Mouse (Mus musculus): Measurements from ENCODE around the gene Urb1. TPM values are rescaled to one million over a fixed set of nuclear protein-coding genes. Genes with fewer than 3 reads are reported as not detected.

The Urb1 gene
- 10.0 and 11.8 TPM in 2 replicates for polyA plus RNA-seq (2015; fragmentation: Nextera tagmentation; extraction: Ambion mirVana)

DNA sequence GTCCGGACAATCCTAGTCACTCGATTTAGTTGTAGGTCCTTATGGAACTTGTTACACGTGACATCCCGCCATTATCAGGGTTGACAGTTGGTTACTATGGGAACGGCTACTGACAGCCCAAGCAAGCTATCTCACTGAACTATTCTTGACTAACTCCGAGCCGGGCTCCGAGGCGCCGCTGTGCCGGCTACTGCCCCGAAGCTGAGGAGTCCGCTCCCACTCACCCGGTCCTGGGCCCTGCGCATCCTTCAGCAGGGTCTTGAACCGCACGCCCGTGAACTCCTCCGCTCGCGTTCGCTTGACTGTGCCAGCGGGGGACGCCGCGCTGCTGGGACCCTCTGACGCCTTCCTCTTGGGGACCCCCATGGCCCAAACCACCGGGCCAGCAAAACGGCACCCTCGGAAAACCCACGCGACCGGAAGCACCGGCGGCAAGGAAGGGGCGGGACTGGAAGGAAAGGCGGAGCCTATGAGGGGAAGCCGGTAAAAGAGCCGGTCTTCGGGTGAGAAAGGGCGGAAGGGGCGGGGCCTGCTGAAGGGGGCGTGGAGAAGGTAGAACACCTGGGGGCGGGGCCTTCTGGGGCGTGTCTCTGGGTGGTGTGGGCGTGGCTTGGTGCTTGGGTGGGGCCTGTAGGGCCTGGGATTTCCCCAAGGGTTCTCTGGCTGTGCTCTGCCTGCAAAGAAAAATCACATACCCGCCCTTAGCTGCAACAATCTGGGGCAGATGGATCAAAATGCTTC lies at the start of gene Urb1:
Gene Urb1, minus strand, starts transcription at position 439 of the 741 bp plus-strand sequence.
- H3K36me3 ChIP-seq = no peaks in the 10 kb centered on the region; the same call in 1 of the 2 replicates
- peak within 1 kb of the TSS; percentile 71 for H3K4me3 ChIP-seq
- H3K9me3 ChIP-seq = no peaks in the 10 kb centered on the region
- peak within 1 kb of the TSS; percentile 54 for H3K9ac ChIP-seq (replicated peaks)
- ATAC-seq (replicated peaks) = peak; percentile 94
- under 1% methylated on average over 47 of the region's 47 CpGs for WGBS
- H3K27ac ChIP-seq (replicated peaks) = peak within 1 kb of the TSS; percentile 79
- H3K27me3 ChIP-seq = no peaks in the 10 kb centered on the region
- peaks cover 17% of the 10 kb centered on the region for H3K4me1 ChIP-seq
- H3K4me2 ChIP-seq (replicated peaks) = peak within 1 kb of the TSS; percentile 66

DNA sequence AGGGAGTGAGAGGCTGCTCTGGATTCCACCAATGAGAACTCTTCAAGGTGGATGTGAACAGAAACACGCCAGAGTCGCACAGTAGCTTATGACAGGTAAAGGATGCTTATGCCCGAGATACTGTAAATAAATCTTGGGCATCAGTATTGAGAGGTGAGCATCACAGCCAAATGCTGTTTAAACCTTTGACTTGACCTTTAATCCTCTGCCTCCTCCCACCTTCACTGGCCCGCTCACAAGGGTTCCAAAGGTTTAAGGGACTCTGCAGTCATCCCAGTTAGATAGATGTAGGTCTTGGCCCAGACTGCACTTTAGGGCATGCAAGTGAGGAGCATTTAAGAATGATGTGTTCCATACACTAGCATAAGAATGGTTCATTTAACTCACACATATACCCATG lies 48.0 kb upstream of the Urb1 start:
- no peak overlapping the region for H3K4me2 ChIP-seq (replicated peaks)
- WGBS = 92% methylated on average over 4 of the region's 4 CpGs
- H3K4me3 ChIP-seq = no peak overlapping the region
- no peaks in the 10 kb centered on the region for H3K36me3 ChIP-seq
- no peak for ATAC-seq (replicated peaks)
- no peak overlapping the region for H3K9ac ChIP-seq (replicated peaks)
- H3K27ac ChIP-seq (replicated peaks) = no peak overlapping the region
- no peaks in the 10 kb centered on the region for H3K9me3 ChIP-seq
- H3K27me3 ChIP-seq = no peaks in the 10 kb centered on the region
- no peaks in the 10 kb centered on the region for H3K4me1 ChIP-seq

DNA sequence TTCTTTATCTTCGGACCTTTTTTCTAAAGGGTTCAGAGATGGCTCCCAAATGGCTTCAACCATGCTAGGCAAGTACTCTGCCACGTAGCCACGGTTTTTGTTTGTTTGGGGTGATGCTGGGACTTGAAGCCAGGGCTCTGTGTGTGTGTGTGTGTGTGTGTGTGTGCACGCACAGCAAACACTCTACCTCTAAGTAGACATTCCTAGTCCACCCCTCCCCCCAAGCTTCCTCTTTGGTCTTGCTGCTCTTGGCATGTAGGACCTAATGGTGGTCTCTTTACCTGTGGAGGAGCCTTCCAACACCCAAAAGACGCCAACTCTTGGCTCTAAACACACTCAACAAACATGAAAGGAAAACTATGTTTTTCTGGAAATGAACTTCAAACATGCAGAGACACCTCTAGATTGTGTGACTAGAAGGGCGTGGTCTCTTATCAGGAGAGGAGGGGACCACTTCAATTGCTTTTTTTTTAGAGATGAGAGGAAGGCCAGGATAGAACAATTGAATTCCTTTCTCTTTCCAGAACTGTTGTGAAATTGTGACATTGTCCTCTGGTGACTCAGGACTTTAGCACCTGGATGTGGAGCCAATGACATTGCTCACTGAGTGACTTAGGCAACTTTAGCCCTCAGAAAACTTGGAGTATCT lies 46.5 kb upstream of the Urb1 start:
- no peaks in the 10 kb centered on the region for H3K27me3 ChIP-seq
- 92% methylated on average over 6 of the region's 6 CpGs for WGBS
- H3K9ac ChIP-seq (replicated peaks) = no peak overlapping the region
- no peaks in the 10 kb centered on the region for H3K9me3 ChIP-seq
- no peaks in the 10 kb centered on the region for H3K4me1 ChIP-seq
- no peaks in the 10 kb centered on the region for H3K36me3 ChIP-seq
- no peak overlapping the region for H3K4me2 ChIP-seq (replicated peaks)
- H3K27ac ChIP-seq (replicated peaks) = no peak overlapping the region
- no peak overlapping the region for H3K4me3 ChIP-seq
- ATAC-seq (replicated peaks) = no peak

DNA sequence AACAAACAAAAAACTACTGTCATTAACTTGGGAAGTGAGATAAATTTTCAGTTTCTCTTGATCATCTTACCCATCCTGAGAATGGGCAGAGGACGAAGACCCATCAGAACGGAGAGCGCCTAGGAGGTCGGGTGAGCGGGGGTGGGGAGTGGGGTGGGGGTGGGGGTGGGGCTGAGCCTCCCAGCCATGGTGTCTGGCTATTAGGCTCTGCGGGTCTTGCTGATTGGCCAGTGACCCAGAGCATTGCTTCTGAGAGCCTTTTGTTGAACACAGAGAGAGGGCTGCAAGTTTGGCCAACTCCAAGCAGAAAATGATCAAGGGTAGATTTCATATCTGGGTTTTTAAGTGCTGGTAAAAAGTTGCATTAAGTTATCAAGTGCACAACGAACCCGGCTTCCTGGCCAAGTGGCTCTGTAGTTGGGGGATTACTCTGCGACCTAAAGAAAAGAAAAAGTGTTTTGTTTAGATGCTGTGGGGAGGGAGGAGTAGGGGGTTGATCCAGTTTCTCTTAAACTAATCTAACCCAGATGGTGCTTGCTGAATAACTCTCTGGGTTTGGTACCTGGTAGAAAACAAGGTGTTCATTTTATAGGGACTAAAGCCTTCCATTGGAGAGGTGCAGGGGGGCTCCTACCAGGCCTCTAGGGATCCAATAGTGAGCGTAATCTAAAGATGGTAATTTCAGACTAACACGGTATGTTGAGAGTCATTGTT lies 41.6 kb upstream of the Urb1 start:
- Histone ChIP-seq H3K27ac (replicated peaks) (no peak overlapping the region), H3K36me3 (no peaks in the 10 kb centered on the region), H3K27me3 (no peaks in the 10 kb centered on the region), H3K4me1 (peaks cover 20% of the 10 kb centered on the region), H3K9ac (replicated peaks) (no peak overlapping the region), H3K4me2 (replicated peaks) (no peak overlapping the region), H3K9me3 (no peaks in the 10 kb centered on the region), H3K4me3 (no peak overlapping the region)
- WGBS = 42% methylated on average over 11 of the region's 11 CpGs
- ATAC-seq (replicated peaks) = no peak

DNA sequence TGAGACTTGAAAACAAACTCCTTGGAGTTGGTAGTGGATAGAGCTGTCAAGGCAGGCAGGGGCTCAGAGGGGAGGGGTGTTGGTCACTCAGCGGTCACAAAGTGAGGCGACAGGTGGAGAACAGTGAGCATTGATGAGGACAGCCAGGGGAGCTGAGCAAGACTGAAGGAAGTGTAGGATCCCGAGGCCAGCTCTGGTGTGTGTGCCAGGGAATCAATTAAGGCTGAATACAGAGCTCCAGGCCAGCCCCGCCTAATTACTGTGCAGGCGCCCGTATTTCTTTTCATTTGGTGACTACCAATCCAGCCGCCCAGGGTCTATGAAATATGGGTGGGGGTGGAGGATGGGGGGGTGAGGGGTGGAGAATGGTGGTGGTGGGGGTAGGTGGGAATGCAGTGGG lies 40.7 kb upstream of the Urb1 start:
- H3K9me3 ChIP-seq = no peaks in the 10 kb centered on the region
- ATAC-seq (replicated peaks) = peak; percentile 66
- H3K4me2 ChIP-seq (replicated peaks) = no peak overlapping the region
- no peaks in the 10 kb centered on the region for H3K36me3 ChIP-seq
- H3K27me3 ChIP-seq = no peaks in the 10 kb centered on the region
- no peak overlapping the region for H3K9ac ChIP-seq (replicated peaks)
- no peak overlapping the region for H3K27ac ChIP-seq (replicated peaks)
- WGBS = 14% methylated on average over 7 of the region's 7 CpGs
- peaks cover 23% of the 10 kb centered on the region for H3K4me1 ChIP-seq
- no peak overlapping the region for H3K4me3 ChIP-seq

DNA sequence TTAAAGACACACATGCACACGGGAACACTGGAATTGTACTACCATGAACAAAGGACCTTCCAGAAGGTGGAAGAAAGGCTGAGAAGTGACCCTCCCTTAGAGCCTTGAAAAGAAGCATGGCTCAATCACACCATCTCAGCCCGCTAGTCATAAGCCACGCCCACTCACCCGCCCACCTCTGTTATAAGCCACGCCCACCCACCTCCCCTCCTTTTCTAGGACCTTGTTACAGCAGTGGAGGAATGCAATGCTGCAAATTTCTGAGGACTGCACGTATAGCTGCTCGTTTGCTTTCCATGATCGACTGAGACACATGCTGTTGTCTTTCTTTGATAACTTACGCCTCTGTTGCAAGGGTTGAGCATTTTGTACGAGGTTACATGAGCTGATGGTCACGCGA lies 39.0 kb upstream of the Urb1 start:
- Histone ChIP-seq H3K27me3 (no peaks in the 10 kb centered on the region), H3K27ac (replicated peaks) (no peak overlapping the region), H3K36me3 (no peaks in the 10 kb centered on the region), H3K4me2 (replicated peaks) (no peak overlapping the region), H3K4me1 (peaks cover 36% of the 10 kb centered on the region), H3K9ac (replicated peaks) (no peak overlapping the region), H3K9me3 (no peaks in the 10 kb centered on the region), H3K4me3 (no peak overlapping the region)
- ATAC-seq (replicated peaks) = no peak
- 46% methylated on average over 12 of the region's 12 CpGs for WGBS

DNA sequence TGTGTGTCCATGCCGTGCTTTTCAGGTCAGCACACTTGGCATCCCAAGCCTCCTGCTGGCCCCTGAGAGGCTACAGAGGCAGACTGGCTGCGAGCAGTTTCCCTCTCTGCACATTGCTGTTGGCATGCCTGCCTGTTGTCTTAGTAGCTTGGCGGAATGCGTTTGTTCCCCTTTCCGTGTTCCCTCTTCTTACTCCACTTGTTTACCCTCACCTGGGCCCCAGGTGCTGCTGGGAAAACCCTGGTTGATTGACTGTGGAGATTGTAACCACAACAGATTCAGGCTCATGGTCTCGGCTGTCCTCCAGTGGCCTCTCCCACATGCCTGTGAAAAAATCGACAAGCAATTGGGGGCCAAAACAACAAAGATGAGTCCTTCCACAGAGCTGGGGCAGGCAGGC lies 38.5 kb upstream of the Urb1 start:
- no peak overlapping the region for H3K9ac ChIP-seq (replicated peaks)
- ATAC-seq (replicated peaks) = no peak
- H3K9me3 ChIP-seq = no peaks in the 10 kb centered on the region
- no peak overlapping the region for H3K4me3 ChIP-seq
- peaks cover 38% of the 10 kb centered on the region for H3K4me1 ChIP-seq
- no peak overlapping the region for H3K27ac ChIP-seq (replicated peaks)
- no peak overlapping the region for H3K4me2 ChIP-seq (replicated peaks)
- WGBS = 73% methylated on average over 7 of the region's 7 CpGs
- H3K36me3 ChIP-seq = no peaks in the 10 kb centered on the region
- no peaks in the 10 kb centered on the region for H3K27me3 ChIP-seq

DNA sequence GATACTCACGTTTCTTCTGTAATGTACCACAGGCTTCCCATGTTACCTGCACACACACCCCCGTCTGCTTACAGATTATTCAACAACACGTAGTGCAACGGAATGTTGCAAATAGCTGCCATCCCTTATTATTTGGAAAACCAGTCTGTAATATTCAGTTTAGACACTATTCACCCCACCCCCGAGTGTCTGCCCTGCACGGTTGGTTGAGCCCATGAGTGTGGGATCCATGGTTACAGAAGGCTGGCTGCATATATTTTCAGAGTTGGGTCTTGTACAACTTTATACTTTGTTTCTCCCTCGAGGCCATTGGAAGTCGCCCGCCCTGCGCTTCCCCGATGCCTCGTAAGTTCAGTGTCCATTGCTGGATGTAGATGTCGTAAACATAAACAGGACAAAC lies 35.4 kb upstream of the Urb1 start:
- no peaks in the 10 kb centered on the region for H3K9me3 ChIP-seq
- H3K27me3 ChIP-seq = no peaks in the 10 kb centered on the region
- H3K4me1 ChIP-seq = peaks cover 47% of the 10 kb centered on the region
- H3K36me3 ChIP-seq = no peaks in the 10 kb centered on the region
- 43% methylated on average over 13 of the region's 13 CpGs for WGBS
- H3K4me2 ChIP-seq (replicated peaks) = no peak overlapping the region; the same call in 1 of the 2 replicates
- H3K27ac ChIP-seq (replicated peaks) = peak overlapping the region; percentile 58
- ATAC-seq (replicated peaks) = 0 out of 2 replicates have a peak, but pooled peaks have one; percentile 36
- 0 out of 2 replicates have a peak overlapping the region, but pooled peaks have one; percentile 0 for H3K4me3 ChIP-seq
- no peak overlapping the region for H3K9ac ChIP-seq (replicated peaks)

DNA sequence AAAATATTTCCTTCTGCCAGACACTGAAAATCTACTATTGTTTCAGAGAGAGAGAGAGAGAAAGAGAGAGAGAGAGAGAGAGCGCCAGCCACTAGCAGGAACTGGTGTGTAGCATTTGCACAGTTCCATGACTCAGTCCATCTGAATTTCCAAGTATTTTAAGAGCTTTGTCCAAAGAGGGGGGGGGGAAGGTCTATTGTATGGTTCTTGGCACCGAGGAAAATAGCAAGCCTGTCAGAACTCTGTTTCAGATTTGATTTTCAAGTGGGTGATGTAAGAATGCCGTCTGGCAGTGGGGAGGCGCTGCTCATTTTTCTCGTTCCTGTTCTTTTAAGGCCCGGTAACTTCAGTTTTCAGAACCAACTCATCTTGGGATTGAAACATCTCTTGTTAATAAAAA lies 34.8 kb upstream of the Urb1 start:
- no peak overlapping the region; the same call in 1 of the 2 replicates for H3K4me2 ChIP-seq (replicated peaks)
- H3K27me3 ChIP-seq = no peaks in the 10 kb centered on the region
- no peak overlapping the region for H3K9ac ChIP-seq (replicated peaks)
- H3K9me3 ChIP-seq = no peaks in the 10 kb centered on the region
- H3K4me1 ChIP-seq = peaks cover 43% of the 10 kb centered on the region
- peak overlapping the region; percentile 58 for H3K27ac ChIP-seq (replicated peaks)
- H3K36me3 ChIP-seq = no peaks in the 10 kb centered on the region
- peak; percentile 53 for ATAC-seq (replicated peaks)
- no peak overlapping the region for H3K4me3 ChIP-seq
- 24% methylated on average over 6 of the region's 6 CpGs for WGBS

DNA sequence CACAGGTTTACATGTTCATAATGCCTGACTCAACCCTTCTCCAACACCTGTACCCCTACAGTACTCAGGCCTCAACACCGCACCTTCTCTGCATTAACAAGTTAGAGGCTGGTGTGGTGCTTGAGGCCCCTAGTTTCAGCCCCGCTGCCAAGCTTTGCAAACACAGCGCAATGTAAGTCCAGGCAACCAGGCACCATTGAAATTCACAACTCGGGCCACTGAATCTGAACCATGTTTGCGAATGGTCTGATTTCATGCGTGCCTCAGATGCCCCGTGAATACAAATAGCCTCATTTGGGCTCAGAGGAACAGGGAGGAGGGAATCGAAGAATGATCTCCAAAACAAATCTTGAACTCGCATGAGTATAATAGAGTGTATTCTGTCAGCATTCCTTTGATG lies 32.0 kb upstream of the Urb1 start:
- H3K9me3 ChIP-seq = no peaks in the 10 kb centered on the region
- ATAC-seq (replicated peaks) = peak; percentile 57
- H3K4me3 ChIP-seq = no peak overlapping the region
- no peaks in the 10 kb centered on the region for H3K36me3 ChIP-seq
- no peak overlapping the region for H3K9ac ChIP-seq (replicated peaks)
- H3K27me3 ChIP-seq = no peaks in the 10 kb centered on the region
- peak overlapping the region; percentile 56 for H3K27ac ChIP-seq (replicated peaks)
- WGBS = 11% methylated on average over 9 of the region's 9 CpGs
- H3K4me2 ChIP-seq (replicated peaks) = no peak overlapping the region
- H3K4me1 ChIP-seq = peaks cover 35% of the 10 kb centered on the region

DNA sequence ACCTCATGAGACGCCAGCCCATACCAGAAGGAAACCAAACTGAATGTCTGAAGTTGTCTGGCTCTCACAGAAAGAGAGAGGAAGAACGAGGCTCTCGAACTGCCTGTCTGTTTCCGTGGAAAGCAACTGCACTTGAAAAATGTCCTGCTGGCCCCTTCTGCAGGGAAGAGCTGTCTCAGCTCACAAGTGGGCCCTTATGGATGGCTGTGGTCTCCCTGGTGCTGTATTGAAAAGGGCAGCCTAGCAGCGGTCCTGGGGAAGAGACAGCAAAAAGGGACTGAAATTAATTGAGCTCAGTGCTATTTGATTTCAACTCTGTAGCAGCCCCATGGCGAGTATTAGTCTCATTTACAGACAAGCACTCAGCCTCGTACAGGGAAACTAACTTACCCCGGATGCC lies 27.2 kb upstream of the Urb1 start:
- Histone ChIP-seq H3K27ac (replicated peaks) (no peak overlapping the region), H3K4me1 (peaks cover 21% of the 10 kb centered on the region), H3K36me3 (no peaks in the 10 kb centered on the region), H3K4me3 (no peak overlapping the region), H3K9me3 (no peaks in the 10 kb centered on the region), H3K27me3 (no peaks in the 10 kb centered on the region), H3K9ac (replicated peaks) (no peak overlapping the region), H3K4me2 (replicated peaks) (no peak overlapping the region)
- WGBS = 60% methylated on average over 8 of the region's 8 CpGs
- ATAC-seq (replicated peaks) = no peak

Data from forebrain, embryonic 15.5 days (tissue).